Mouse (Mus musculus) heart, postnatal 0 days (tissue): ENCODE measurements around the gene Rab3gap2.

Experiments
- CTCF ChIP-seq: IDR thresholded peaks from 2 replicates; pipeline ENCODE4 v1.5.1; 2016; ENCODE audit warnings: antibody characterized with exemption, control low read depth, low read depth
- EP300 ChIP-seq: IDR thresholded peaks from 2 replicates; pipeline ENCODE4 v1.6.1; 2016; ENCODE audit warnings: antibody characterized with exemption, low read depth

DNA sequence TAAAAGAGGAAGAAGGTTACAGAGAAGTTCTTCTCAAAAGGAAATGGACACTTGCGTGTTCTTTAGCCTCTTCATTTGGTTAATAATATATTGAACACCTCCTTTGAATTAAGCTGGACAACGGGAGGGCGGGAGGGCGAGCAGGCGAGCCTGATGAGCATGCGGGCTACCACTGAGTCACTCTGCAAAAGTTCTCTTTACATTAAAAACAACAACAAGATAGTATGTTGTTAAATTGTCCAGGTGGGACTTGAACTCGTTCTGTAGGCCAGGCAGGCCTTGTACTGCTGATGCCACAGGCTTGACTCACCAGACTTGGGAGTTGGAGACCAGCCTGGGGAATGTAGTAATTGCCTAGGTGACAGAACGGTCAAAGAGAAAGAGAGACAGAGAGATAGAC, 4.8 kb downstream of the Rab3gap2 start:
- no peak for TF ChIP-seq CTCF
- no peak for TF ChIP-seq EP300
